Mouse (Mus musculus): Measurements from ENCODE around the gene Sod1. TPM values are rescaled to one million over a fixed set of nuclear protein-coding genes. Genes with fewer than 3 reads are reported as not detected.

The Sod1 gene
- 301 and 309 TPM in 2 replicates for polyA plus RNA-seq (2012; rRNA removed; ENCODE audit: low replicate concordance)

GRCm38 (mm10) chr16:90220026-90220891 is at the start of gene Sod1:
Sod1 (plus strand) TSS chr16:90220754.

Other genes with a start within 250 kb of the Sod1 start
- 0.95 and 2.9 TPM in 2 replicates for gene Tiam1, start 77.0 kb upstream of the Sod1 start, polyA plus RNA-seq (2012; rRNA removed; ENCODE audit: low replicate concordance)
- gene Scaf4, start 63.7 kb downstream of the Sod1 start, polyA plus RNA-seq (2012; rRNA removed; ENCODE audit: low replicate concordance): 37.7 and 44.7 TPM in 2 replicates
- gene Hunk, start 165.3 kb downstream of the Sod1 start, polyA plus RNA-seq (2012; rRNA removed; ENCODE audit: low replicate concordance): 1.2 and 1.8 TPM in 2 replicates

Measured in duodenum, adult 2 months (tissue).